Mouse (Mus musculus) kidney, postnatal 10 days (tissue): ENCODE results near the gene Rap2a.

Experiments used
- DNase-seq: peaks from one replicate; pipeline ENCODE4 v3.0.0; 2021; ENCODE audit warnings: mixed read lengths

The Rap2a gene

GRCm38 (mm10) chr14:120543846-120544245 lies 65.6 kb downstream of the Rap2a start:
- no peak for DNase-seq

DNA sequence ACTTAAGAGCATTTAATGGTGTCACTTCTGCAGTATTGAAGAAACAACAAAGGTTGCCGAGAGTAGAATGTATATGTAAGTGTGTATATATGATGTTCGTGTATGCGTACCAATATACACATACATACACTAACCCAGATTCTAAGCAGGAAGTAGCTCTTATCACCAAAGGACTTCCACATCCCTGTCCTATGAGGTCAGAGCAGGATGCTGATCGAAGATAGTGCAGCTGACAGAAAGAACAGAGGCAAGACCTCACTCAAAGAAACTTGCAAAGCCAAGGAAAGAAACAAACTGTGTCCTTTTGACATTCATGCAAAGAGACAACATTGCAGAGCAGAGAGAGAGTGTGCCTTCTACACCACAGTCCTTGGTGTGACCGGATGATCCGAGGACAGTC lies 66.3 kb downstream of the Rap2a start:
- no peak for DNase-seq

DNA sequence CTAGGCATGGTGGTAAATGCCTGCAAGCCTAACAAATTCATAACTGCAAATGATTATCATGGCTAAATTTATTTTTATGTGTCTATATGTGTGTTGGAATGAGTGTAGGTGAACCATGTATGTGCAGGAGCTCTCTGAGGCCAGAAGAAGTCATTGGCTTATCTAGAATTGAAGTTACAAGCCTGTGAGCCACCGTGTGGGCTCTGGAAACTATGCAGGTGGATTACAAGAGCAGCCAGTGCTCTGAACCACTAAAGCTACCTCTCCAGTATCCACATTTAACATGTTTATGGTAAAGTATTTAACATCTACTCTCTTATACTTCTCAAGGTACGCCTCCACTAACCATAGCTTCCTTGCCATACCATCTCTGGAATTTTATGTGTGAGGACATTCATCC lies 66.7 kb downstream of the Rap2a start:
- no peak for DNase-seq
